Mouse (Mus musculus) brain, embryonic 14.5 days (tissue): ENCODE measurements around the gene Tbc1d1. TPM values are rescaled to one million over a fixed set of nuclear protein-coding genes. Genes with fewer than 3 reads are reported as not detected.

Experiments used
- DNase-seq: peaks from one replicate; pipeline ENCODE4 v3.0.0-alpha.2; 2011; ENCODE audit warnings: low read depth
- CTCF ChIP-seq: fragments of 200-500 bp; IDR thresholded peaks from 2 replicates; pipeline ENCODE4 v1.5.1; 2012; ENCODE audit warnings: inconsistent platforms, mild to moderate bottlenecking, moderate library complexity, borderline replicate concordance; ENCODE audit not compliant: insufficient read depth, insufficient read length; ENCODE audit errors: extremely low read depth
- POLR2A ChIP-seq: fragments of 200-500 bp; IDR thresholded peaks from 2 replicates; pipeline ENCODE4 v1.6.1; 2012; ENCODE audit warnings: mild to moderate bottlenecking, inconsistent platforms, borderline replicate concordance; ENCODE audit not compliant: poor library complexity, insufficient read depth, insufficient read length, severe bottlenecking; ENCODE audit errors: extremely low read depth
- polyA plus RNA-seq: library from polyadenylated mRNA; depleted of rRNA; stranded (reverse); fragments of >200 nt; gene quantifications from 2 replicates; pipeline ENCODE4 v1.2.3, GENCODE M21; 2012

The Tbc1d1 gene
- polyA plus RNA-seq, 1 experiment = 17.8 TPM

- TF ChIP-seq CTCF (no peak), POLR2A (no peak)
- no peak for DNase-seq
Observed at GRCm38 (mm10) chr5:64211284-64211683, 55.2 kb downstream of the Tbc1d1 start.

- no peak for DNase-seq
- TF ChIP-seq CTCF (no peak), POLR2A (no peak)
Observed at GRCm38 (mm10) chr5:64212206-64212605, 56.1 kb downstream of the Tbc1d1 start.

GRCm38 (mm10) chr5:64212619-64213018 is 56.5 kb downstream of the Tbc1d1 start:
- DNase-seq = no peak
- TF ChIP-seq POLR2A (no peak), CTCF (no peak)

- DNase-seq = no peak
- TF ChIP-seq CTCF (no peak), POLR2A (no peak)
Observed at GRCm38 (mm10) chr5:64215806-64216205, 59.7 kb downstream of the Tbc1d1 start.

GRCm38 (mm10) chr5:64216326-64216725 is 60.2 kb downstream of the Tbc1d1 start:
- TF ChIP-seq CTCF = no peak
- TF ChIP-seq POLR2A = no peak
- DNase-seq = no peak

GRCm38 (mm10) chr5:64217256-64217655 is 61.2 kb downstream of the Tbc1d1 start:
- DNase-seq = no peak
- TF ChIP-seq CTCF (no peak), POLR2A (no peak)

- TF ChIP-seq POLR2A (no peak), CTCF (no peak)
- no peak for DNase-seq
Observed at GRCm38 (mm10) chr5:64217816-64218602, 61.9 kb downstream of the Tbc1d1 start.

GRCm38 (mm10) chr5:64218603-64218999 is 62.5 kb downstream of the Tbc1d1 start:
- TF ChIP-seq CTCF = no peak
- no peak for TF ChIP-seq POLR2A
- no peak for DNase-seq

- TF ChIP-seq POLR2A = no peak
- no peak for TF ChIP-seq CTCF
- no peak for DNase-seq
Observed at GRCm38 (mm10) chr5:64220776-64221175, 64.7 kb downstream of the Tbc1d1 start.

GRCm38 (mm10) chr5:64224735-64225425 is 68.8 kb downstream of the Tbc1d1 start:
- TF ChIP-seq CTCF (no peak), POLR2A (no peak)
- DNase-seq = peak; percentile 92

GRCm38 (mm10) chr5:64228252-64228651 is 72.1 kb downstream of the Tbc1d1 start:
- no peak for TF ChIP-seq POLR2A
- TF ChIP-seq CTCF = no peak
- no peak for DNase-seq
